Mouse (Mus musculus): Measurements from ENCODE around the gene Gm20388.

GRCm38 (mm10) chr8:122902581-122902980 is 2991.9 kb downstream of the Gm20388 start:
- TF ChIP-seq CTCF (IDR thresholded peaks at IDR 0.05; ENCODE audit: low read depth) (no peak), EP300 (optimal IDR thresholded peaks at IDR 0.05) (no peak)
